Mouse (Mus musculus): ENCODE measurements around the gene S100a5.

DNA sequence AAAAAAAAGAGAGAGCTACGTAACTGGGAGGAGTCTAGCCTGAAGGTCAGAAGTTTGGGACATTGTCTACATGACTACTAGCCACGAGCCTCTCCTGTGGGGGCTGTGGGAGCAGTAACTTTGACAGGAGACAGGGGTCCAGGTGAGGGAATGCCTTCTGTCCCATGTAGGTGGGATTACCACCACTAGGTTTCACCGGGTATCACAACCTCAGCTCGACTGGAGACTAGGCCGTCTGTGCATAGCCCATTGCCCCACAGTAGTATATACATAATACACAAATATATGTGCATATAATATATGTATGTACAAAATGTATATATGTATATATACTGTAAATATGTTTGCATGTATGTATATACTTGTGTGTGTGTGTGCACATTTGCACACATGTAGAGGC is 27.2 kb upstream of the S100a5 start:
- TF ChIP-seq CTCF (IDR thresholded peaks at IDR 0.05; ENCODE audit: low read depth) (no peak), EP300 (IDR thresholded peaks at IDR 0.05; ENCODE audit: low read depth) (no peak)
